Mouse (Mus musculus): Measurements from ENCODE around the gene Hist1h2be.
"Not testable (repeated sequence)": the region's sequence is repeated elsewhere in the genome, so short reads cannot be mapped to it uniquely, and the experiment has no call there.

The Hist1h2be gene

GRCm38 (mm10) chr13:23551146-23551834 lies 69.6 kb downstream of the Hist1h2be start, which contains the start of gene Hist1h4f:
Gene Hist1h4f, minus strand, starts transcription at chr13:23551648.
- DNase-seq (ENCODE audit: low read depth, low spot score), result peak; percentile 98

- DNase-seq (ENCODE audit: low read depth, low spot score), result no peak
These were observed 70.2 kb downstream of the Hist1h2be start for GRCm38 (mm10) chr13:23550761-23551145.

GRCm38 (mm10) chr13:23546694-23547093 lies 74.2 kb downstream of the Hist1h2be start:
- no peak for DNase-seq (ENCODE audit: low read depth, low spot score)

DNA sequence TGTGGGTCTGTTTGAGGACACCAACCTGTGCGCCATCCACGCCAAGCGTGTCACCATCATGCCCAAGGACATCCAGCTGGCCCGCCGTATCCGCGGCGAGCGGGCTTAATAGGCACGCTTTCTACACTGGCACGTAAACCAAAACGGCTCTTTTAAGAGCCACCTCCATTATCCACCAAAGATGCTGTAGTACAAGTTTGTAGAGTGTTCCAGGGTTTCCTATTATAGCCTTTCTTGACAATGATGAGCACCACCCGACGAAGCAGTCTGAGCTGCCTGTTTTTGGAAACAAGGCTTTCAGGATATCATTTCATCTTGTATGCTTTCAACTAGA lies 76.2 kb downstream of the Hist1h2be start:
- not testable (repeated sequence) for DNase-seq (ENCODE audit: low read depth, low spot score)

GRCm38 (mm10) chr13:23543965-23544786 lies 76.7 kb downstream of the Hist1h2be start, which contains the start of gene Hist1h3f:
Gene Hist1h3f, plus strand, starts transcription at chr13:23544052.
- DNase-seq (ENCODE audit: low read depth, low spot score), result peak; percentile 98

DNA sequence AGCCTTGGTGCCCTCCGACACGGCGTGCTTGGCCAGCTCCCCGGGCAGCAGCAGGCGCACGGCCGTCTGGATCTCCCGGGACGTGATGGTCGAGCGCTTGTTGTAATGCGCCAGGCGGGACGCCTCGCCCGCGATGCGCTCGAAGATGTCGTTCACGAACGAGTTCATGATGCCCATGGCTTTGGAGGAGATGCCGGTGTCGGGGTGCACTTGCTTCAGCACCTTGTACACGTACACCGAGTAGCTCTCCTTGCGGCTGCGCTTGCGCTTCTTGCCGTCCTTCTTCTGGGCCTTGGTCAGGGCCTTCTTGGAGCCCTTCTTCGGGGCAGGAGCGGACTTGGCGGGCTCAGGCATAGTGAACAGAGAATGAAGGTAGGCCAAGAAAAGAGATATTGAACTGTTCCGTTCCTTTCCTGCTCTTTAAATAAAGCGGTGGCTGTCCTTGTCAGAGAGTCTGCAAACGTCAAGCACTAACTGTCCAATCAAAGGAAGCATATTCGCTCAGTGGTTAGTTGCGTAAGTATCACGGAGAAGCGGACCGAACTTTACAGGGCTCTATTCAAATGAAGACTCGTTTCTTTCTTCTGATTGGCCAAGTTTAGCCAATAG lies 77.8 kb downstream of the Hist1h2be start, which contains the start of gene Hist1h2bh:
Gene Hist1h2bh (minus strand): TSS at position 394 of the 609 bp plus-strand sequence.
- DNase-seq (ENCODE audit: low read depth, low spot score), result peak; percentile 98

GRCm38 (mm10) chr13:23542225-23542980 lies 78.5 kb downstream of the Hist1h2be start:
- DNase-seq (ENCODE audit: low read depth, low spot score), result not testable (repeated sequence)

GRCm38 (mm10) chr13:23541497-23541896 lies 79.4 kb downstream of the Hist1h2be start:
- DNase-seq (ENCODE audit: low read depth, low spot score), result no peak

DNA sequence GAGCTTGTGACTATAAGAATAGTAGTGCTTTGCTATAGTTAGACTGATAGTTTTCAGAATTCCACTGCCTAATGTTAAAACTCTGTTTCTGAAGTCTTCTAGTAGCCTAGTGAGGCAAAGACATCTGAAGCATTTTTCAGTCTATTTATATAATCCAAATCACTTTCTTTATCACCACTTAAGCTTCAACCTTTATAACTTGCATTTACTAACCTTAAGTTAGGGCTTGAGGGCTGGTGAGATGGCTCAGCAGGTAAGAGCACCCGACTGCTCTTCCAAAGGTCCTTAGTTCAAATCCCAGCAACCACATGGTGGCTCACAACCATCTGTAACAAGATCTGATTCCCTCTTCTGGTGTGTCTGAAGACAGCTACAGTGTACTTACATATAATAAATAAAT lies 81.1 kb downstream of the Hist1h2be start:
- not testable (repeated sequence) for DNase-seq (ENCODE audit: low read depth, low spot score)

DNA sequence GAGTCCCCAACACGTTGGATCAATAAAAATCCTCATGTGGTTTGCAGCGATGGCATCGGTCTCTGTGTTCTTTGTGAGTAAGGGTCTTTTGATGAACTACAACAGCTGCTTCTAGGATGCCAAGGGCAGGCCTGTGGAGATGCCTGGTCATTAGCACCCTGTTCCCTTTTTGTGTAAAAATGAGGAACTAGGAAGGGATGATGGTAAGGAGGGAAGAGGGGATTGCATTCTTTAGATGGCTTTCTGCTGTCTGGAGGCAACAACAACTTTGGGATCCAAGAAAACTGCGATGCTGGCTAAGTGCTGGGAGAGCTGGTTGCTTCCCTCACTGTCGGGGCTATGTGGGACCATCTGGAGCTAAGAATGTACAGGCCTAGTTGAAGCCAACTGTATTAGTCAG lies 82.7 kb downstream of the Hist1h2be start:
- no peak for DNase-seq (ENCODE audit: low read depth, low spot score)

- no peak for DNase-seq (ENCODE audit: low read depth, low spot score)
These were observed 83.8 kb downstream of the Hist1h2be start for GRCm38 (mm10) chr13:23537006-23537710.

GRCm38 (mm10) chr13:23536076-23536822 lies 84.7 kb downstream of the Hist1h2be start:
- DNase-seq (ENCODE audit: low read depth, low spot score), result no peak

DNA sequence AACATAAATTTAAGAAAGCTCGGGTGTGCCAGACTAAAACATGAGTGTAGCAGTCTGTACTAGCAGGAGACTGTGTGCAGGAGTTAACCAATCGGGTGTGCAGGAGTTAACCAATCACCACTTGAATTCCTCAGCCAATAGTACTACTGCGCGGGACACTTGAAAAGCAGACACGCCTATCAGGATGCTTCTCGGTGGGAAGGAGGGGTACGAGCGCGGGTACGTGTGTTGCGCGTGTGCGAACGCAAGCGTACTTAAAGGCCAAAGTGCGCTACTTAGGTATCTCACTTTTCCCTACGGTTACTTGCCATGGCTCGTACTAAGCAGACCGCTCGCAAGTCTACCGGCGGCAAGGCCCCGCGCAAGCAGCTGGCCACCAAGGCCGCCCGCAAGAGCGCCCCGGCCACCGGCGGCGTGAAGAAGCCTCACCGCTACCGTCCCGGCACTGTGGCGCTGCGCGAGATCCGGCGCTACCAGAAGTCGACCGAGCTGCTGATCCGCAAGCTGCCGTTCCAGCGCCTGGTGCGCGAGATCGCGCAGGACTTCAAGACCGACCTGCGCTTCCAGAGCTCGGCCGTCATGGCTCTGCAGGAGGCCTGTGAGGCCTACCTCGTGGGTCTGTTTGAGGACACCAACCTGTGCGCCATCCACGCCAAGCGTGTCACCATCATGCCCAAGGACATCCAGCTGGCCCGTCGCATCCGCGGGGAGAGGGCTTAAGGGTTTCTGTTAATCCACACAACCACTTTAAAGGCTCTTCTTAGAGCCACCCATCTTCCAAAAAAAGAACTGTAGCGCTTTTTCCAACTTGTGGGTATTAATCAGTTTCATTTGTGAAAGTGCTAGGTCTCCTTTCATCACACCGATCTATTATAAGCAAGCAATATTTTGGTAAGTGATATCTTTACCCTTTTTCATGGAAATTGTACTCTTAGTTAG lies 85.5 kb downstream of the Hist1h2be start, which contains the start of gene Hist1h3g:
Gene Hist1h3g (plus strand): TSS at position 286 of the 939 bp plus-strand sequence.
- peak; percentile 96 for DNase-seq (ENCODE audit: low read depth, low spot score)

DNA sequence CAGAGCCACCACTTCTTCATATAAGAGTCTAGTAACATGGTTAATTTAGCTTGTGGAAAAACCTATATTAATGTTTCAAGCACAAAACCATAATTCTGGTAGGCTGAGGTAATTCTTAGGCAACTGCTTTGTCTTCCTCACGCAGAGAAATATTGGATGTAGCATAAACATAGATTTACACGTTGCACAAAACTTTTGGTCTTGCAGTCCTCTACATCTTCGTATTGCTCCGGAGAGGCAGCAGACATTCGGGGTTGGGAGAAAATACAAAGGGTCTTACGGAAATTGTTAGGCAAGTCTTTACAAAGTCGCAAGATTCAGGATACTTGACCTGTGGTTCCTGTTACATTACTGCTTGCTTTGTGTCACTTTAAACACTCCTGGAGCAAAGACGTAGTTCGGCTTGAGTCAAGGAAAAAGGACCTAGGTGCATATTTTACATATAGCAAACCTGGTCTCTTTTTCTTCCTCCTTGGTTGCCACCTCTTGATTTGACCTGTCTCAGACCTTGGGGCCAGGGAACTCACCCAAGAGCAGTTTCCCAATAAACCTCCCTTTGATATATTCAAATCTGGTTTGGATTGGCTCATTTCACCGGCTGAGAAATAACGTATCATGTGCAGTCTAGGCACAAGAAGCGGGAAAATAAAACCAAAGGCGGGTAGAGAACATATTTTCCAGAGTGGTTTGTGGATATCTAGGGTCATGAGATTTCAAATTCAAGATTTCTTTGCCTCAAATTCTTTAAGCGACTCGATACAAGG lies 86.4 kb downstream of the Hist1h2be start:
- DNase-seq (ENCODE audit: low read depth, low spot score), result peak; percentile 66
